Mouse (Mus musculus): ENCODE measurements at regions not wholly inside any gene's neighbourhood (a gene's known extent, or its start where the extent isn't known, plus 50 kb on each side); places are given as distances from the start of the nearest gene placed in this dataset.

- TF ChIP-seq CTCF (IDR thresholded peaks at IDR 0.05; ENCODE audit: borderline replicate concordance, insufficient read depth, low read length) (no peak), POLR2A (IDR thresholded peaks at IDR 0.05; ENCODE audit: low read depth, low read length) (no peak)
Observed at GRCm38 (mm10) chr1:13751381-13751780, 2337.5 kb downstream of the A830018L16Rik start.

Data from embryonic fibroblast, embryonic 13.5 days (primary cell).